Mouse (Mus musculus): ENCODE measurements at regions not wholly inside any gene's neighbourhood (a gene's known extent, or its start where the extent isn't known, plus 50 kb on each side); places are given as distances from the start of the nearest gene placed in this dataset.
A peak's percentile ranks its signal among the peaks of the same experiment; 100 is the strongest.

GRCm38 (mm10) chrX:11924639-11925302 is 235.4 kb downstream of the Bcor start:
- DNase-seq, result no peak

DNA sequence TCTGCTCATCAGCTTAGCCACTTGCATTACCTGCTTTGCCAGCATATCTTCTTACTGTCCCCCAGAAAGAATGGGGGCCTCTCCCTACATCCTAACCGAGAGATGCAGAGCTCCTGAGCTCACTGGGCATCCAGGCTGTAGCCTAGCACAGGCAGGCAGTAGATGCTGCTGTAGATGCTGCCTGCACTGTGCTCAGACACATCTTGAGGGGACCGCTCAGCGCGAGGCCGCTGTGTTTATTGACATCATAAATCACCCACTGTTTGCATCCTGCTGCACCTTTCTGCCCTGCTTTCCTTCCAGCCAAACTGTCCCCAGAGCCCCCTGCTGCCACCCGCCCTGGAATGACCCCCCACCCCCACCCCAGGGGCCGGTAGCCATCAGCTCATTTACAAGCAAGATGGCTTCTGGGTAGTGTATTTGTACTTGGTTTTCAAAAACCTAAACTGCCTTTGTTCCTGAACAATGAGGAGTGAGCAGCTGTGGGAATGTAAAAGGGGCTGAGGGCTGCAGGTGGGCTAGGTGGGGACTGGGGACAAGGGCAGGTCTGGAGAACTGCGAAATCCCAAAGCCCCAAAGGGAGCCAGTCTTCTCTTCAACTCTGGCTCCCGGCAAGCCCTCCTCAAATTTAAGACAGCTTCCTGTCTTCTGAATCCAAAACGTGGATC is 233.2 kb downstream of the Bcor start:
- no peak for DNase-seq

GRCm38 (mm10) chrX:11929448-11929847 is 230.7 kb downstream of the Bcor start:
- DNase-seq, result no peak

- no peak for DNase-seq
Measured at GRCm38 (mm10) chrX:11931432-11931831, 228.7 kb downstream of the Bcor start.

- peak; percentile 50 for DNase-seq
Measured at GRCm38 (mm10) chrX:11935337-11935736, 224.8 kb downstream of the Bcor start.

GRCm38 (mm10) chrX:11940246-11940645 is 219.9 kb downstream of the Bcor start:
- DNase-seq, result no peak

DNA sequence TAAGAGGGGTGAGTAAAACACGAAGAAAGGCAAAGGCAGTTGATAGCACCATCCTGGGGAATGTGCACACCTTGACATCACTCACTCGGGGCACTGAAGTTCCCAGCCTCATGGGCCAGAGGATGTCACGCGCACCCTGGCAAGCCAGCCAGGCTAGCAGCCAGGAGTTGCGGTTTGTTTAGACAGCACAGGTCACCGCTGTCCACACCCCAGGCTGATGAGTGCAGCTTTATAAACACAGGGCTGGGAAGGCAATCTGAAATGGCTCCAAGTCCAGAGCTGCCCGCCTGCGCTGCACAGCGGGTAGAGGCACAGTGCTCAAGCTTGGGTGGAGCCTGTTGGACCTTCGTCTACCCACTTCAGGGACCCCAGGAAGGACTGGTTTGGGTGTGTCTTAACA is 216.8 kb downstream of the Bcor start:
- DNase-seq, result no peak

GRCm38 (mm10) chrX:11944574-11944973 is 215.6 kb downstream of the Bcor start:
- DNase-seq, result no peak

- DNase-seq, result no peak
Measured at GRCm38 (mm10) chrX:11945280-11945679, 214.9 kb downstream of the Bcor start.

- peak; percentile 53 for DNase-seq
Measured at GRCm38 (mm10) chrX:11952193-11952592, 208.0 kb downstream of the Bcor start.

DNA sequence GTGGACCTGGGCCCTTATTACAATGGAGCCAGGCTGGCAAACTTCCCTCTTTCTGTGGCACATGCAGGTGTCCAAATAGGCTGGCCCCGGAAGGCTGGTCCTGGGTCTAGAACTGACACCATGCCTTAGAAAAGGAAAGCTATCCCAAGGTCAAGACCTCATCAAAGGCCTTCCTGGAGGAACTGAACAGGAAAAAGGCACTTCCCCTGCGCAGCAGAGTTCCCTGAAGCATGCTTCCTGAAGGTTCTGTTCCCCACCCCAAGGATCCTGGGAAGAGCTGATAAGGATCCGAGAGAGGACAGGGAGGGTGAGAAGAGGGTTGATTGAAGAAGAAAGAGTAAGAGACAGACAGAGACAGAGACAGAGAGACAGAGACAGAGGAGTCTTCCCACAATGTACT is 204.0 kb downstream of the Bcor start:
- DNase-seq, result no peak

DNA sequence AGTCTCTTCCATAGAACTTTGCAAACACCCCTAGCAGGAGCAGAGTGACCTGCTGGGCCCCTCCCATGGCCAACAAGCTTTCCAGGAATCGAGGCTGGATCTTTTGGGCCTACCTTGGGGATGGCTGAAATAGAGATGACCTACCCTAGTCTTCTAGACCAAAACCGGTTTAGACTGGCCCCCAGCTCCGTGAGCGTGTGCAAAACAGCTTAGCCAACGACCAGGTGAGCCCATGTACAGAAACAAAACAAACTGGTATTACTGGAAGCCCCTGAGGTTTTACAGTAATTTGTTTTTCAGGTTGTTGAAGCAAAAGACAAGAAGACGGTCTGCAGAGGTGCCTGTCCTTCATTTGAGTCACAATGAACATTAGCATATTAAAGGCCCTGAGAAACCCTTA is 203.1 kb downstream of the Bcor start:
- no peak for DNase-seq

DNA sequence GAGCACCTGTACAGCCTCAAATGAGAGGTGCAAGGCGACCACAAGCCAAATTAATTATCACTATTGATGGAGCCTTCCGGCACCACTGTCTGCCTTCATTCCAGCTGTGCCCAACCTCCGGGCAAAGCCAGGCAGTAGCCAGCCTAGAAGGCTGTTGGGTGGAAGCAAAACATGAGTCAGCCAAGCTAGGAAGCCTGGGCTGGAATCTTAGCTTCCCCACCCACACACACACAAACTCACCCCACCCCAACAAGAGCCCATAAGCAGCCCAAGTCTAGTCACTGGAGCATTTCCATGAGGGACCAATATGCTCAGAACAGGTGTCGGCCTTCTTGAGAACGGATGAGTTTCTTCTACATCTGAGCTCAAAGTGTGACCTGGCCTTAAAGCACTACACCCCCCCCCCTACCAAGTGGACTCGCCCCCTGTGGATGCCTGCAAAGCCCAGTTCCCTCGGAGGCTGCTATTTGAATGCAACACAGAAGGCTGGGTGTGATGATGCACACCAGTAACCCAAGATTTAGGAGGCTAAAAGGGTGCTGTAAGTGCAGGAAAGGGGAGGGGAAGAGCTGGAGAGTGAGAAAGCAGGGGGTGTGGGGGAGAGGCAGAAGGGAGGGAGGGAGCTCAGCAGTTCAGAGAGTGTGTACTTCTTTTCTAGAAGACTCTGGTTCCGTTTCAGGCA is 200.1 kb downstream of the Bcor start:
- no peak for DNase-seq

DNA sequence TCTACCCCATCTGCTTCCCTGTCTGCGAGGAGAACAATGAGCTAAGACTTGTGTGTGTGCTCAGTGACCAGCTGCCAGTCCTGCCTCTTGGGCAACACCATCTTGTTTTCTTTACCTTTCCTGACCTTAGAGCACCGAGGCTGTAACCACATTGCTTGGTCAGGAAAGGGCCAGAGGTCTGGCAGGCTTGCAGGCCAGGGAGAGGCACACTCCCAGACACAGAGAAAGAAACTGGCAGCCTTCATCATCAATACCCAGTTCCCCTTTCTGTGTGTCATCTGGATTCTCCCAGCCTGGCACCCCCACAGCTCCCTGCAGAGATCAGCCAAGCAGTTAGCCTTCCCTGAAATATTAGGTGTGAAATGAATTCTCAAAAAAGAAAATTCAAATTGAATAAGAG is 198.8 kb downstream of the Bcor start:
- DNase-seq, result no peak

DNA sequence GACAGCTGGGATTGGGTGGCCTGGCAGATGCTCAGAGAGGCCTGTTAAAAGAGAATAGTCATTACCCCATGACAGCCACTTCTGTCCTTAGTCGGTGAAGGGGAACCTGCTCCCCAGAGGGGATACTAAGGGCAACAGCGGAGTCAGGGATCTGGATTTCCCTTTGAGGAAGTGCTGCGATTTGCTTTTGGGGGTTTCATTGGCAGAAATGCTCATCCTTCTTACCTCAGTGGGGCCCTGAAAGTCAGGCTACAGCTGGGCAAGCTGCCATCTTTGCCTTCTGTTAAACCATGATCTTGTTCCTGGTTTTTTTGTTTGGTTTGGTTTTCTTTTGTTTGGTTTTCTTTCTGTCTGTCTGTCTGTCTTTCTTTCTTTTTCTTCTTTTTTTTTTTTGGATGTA is 195.7 kb downstream of the Bcor start:
- no peak for DNase-seq

- DNase-seq, result no peak
Measured at GRCm38 (mm10) chrX:11978679-11979078, 181.5 kb downstream of the Bcor start.

DNA sequence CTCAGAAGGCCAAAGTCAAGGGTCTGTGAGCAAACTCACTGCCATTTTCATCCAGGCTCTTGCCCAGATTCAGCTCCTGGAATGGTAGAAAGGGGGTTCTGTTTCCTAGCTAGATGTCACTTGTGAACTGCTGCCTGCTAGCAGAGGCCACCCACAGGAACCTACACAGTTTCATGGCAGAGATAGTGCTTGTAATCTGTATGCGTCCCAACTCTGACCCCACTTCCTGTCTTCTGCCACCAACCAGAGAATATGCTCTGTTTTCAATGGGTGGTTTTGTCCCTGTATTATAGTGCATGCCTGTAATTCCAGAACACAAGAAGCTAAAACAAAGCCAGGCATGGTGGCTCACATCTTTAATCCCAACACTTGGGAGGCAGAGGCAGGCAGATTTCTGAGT is 176.9 kb downstream of the Bcor start:
- DNase-seq, result no peak

All from adrenal gland, postnatal 25 days (tissue).